Mouse (Mus musculus) G1E (cell line): Measurements from ENCODE around the gene Rgl1. TPM values are rescaled to one million over a fixed set of nuclear protein-coding genes. Genes with fewer than 3 reads are reported as not detected.

Experiments
- ATAC-seq: 2 replicates; pipeline ENCODE4 v1.8.0; 2016; ENCODE audit warnings: mild to moderate bottlenecking; ENCODE audit not compliant: insufficient number of reproducible peaks, poor library complexity, low FRiP score, severe bottlenecking; ENCODE audit errors: extremely low read depth
- DNase-seq: peaks from one replicate; pipeline ENCODE4 v3.0.0; 2012; ENCODE audit warnings: low spot score
- H3K27me3 ChIP-seq: 2 replicates; pipeline ENCODE4 v1.6.1; 2012; ENCODE audit warnings: mild to moderate bottlenecking, low read length, inconsistent platforms; ENCODE audit not compliant: insufficient read depth
- H3K36me3 ChIP-seq: replicated peaks from 2 replicates; pipeline ENCODE3; 2012; ENCODE audit warnings: mild to moderate bottlenecking, inconsistent platforms
- H3K4me1 ChIP-seq: 2 replicates; pipeline ENCODE4 v1.6.1; 2012; ENCODE audit warnings: low read depth, low read length, inconsistent platforms, mixed read lengths; ENCODE audit not compliant: insufficient read depth
- H3K4me3 ChIP-seq: 2 replicates; pipeline ENCODE4 v1.5.1; 2012; ENCODE audit warnings: low read depth, mild to moderate bottlenecking, inconsistent platforms, low read length, moderate library complexity, mixed read lengths
- H3K9me3 ChIP-seq: replicated peaks from 2 replicates; pipeline ENCODE4 v1.6.1; 2012; ENCODE audit warnings: inconsistent platforms
- CTCF ChIP-seq: IDR thresholded peaks from 2 replicates; pipeline ENCODE4 v1.5.1; 2012; ENCODE audit warnings: low read depth, low read length, inconsistent platforms, mixed read lengths
- GATA1 ChIP-seq: IDR thresholded peaks from 2 replicates; pipeline ENCODE4 v1.6.1; 2012; ENCODE audit warnings: borderline replicate concordance, low read length, inconsistent platforms, mixed read lengths
- GATA2 ChIP-seq: IDR thresholded peaks from 2 replicates; pipeline ENCODE4 v1.6.1; 2012; ENCODE audit warnings: low read depth, low read length, inconsistent platforms, borderline replicate concordance
- POLR2AphosphoS5 ChIP-seq: IDR thresholded peaks from 2 replicates; pipeline ENCODE4 v1.6.1; 2012; ENCODE audit warnings: low read depth, low read length, inconsistent platforms; ENCODE audit not compliant: insufficient replicate concordance
- TAL1 ChIP-seq: conservative IDR thresholded peaks from 2 replicates; pipeline ENCODE4 v1.6.1; 2012; ENCODE audit warnings: low read depth, low read length, inconsistent platforms, mixed read lengths
- polyA plus RNA-seq: library from polyadenylated mRNA; stranded (reverse); fragments of >175 nt; gene quantifications from 2 replicates; pipeline ENCODE4 v1.2.3, GENCODE M21; 2012
- total RNA-seq, 2 experiments: library from RNA; stranded (forward) in 1 of 2; stranded (reverse) in 1 of 2; fragments of 200-1000 nt in 1 of 2; fragments of >200 nt in 1 of 2; fragmentation: Nextera tagmentation in 1 of 2; gene quantifications; 2 replicates each; pipeline ENCODE4 v1.2.3; 2014 to 2017

The Rgl1 gene
- total and polyA plus RNA-seq, 3 experiments, result 0.21 to 5.7 (median 4.0) TPM

- Histone ChIP-seq H3K27me3 (no peaks in the 10 kb centered on the region), H3K36me3 (no peaks in the 10 kb centered on the region), H3K4me3 (no peak overlapping the region), H3K9me3 (peaks cover 4% of the 10 kb centered on the region; the same call in 1 of the 2 replicates), H3K4me1 (no peaks in the 10 kb centered on the region)
- TF ChIP-seq TAL1 (no peak), GATA1 (no peak)
- ATAC-seq (no peak), DNase-seq (no peak)
Observed at GRCm38 (mm10) chr1:152677482-152678211, 88.5 kb downstream of the Rgl1 start.

GRCm38 (mm10) chr1:152669446-152670180 is 96.5 kb downstream of the Rgl1 start:
- TF ChIP-seq POLR2AphosphoS5, result no peak
- DNase-seq, result no peak
- Histone ChIP-seq H3K4me1 (no peaks in the 10 kb centered on the region), H3K27me3 (no peaks in the 10 kb centered on the region), H3K4me3 (no peak overlapping the region), H3K36me3 (no peaks in the 10 kb centered on the region), H3K9me3 (no peaks in the 10 kb centered on the region; the same call in 1 of the 2 replicates)
- ATAC-seq, result no peak

- H3K27me3 ChIP-seq, result no peaks in the 10 kb centered on the region; the same call in 1 of the 2 replicates
- H3K36me3 ChIP-seq, result no peaks in the 10 kb centered on the region
- TF ChIP-seq GATA2, result no peak
- no peak for TF ChIP-seq GATA1
- TF ChIP-seq TAL1, result no peak
- no peak for TF ChIP-seq POLR2AphosphoS5
- TF ChIP-seq CTCF, result no peak
- H3K4me1 ChIP-seq, result no peaks in the 10 kb centered on the region
- H3K9me3 ChIP-seq, result peaks cover 3% of the 10 kb centered on the region
- H3K4me3 ChIP-seq, result no peak overlapping the region
- ATAC-seq (no peak), DNase-seq (no peak)
Observed at GRCm38 (mm10) chr1:152660436-152660835, 105.7 kb downstream of the Rgl1 start.

- TF ChIP-seq GATA2 (no peak), GATA1 (no peak), CTCF (no peak), POLR2AphosphoS5 (no peak), TAL1 (no peak)
- ATAC-seq, result no peak
Observed at GRCm38 (mm10) chr1:152659961-152660360, 106.2 kb downstream of the Rgl1 start.

GRCm38 (mm10) chr1:152656601-152657000 is 109.5 kb downstream of the Rgl1 start:
- Histone ChIP-seq H3K9me3 (peaks cover 7% of the 10 kb centered on the region), H3K27me3 (no peaks in the 10 kb centered on the region; the same call in 1 of the 2 replicates), H3K4me3 (no peak overlapping the region), H3K4me1 (no peaks in the 10 kb centered on the region), H3K36me3 (no peaks in the 10 kb centered on the region)
- TF ChIP-seq CTCF (no peak), TAL1 (no peak), POLR2AphosphoS5 (no peak), GATA1 (no peak), GATA2 (no peak)
- DNase-seq (no peak), ATAC-seq (no peak)

More at GRCm38 (mm10) chr1:152659961-152660360, 106.2 kb downstream of the Rgl1 start:
- peaks cover 3% of the 10 kb centered on the region for H3K9me3 ChIP-seq
- no peaks in the 10 kb centered on the region for H3K36me3 ChIP-seq
- DNase-seq, result no peak
- no peaks in the 10 kb centered on the region for H3K4me1 ChIP-seq
- H3K27me3 ChIP-seq, result no peaks in the 10 kb centered on the region; the same call in 1 of the 2 replicates
- no peak overlapping the region for H3K4me3 ChIP-seq

- H3K4me3 ChIP-seq, result no peak overlapping the region
- DNase-seq (no peak), ATAC-seq (no peak)
- TF ChIP-seq TAL1 (no peak), CTCF (no peak), GATA2 (no peak), GATA1 (no peak), POLR2AphosphoS5 (no peak)
- no peaks in the 10 kb centered on the region for H3K4me1 ChIP-seq
- no peaks in the 10 kb centered on the region for H3K36me3 ChIP-seq
- H3K27me3 ChIP-seq, result no peaks in the 10 kb centered on the region; the same call in 1 of the 2 replicates
- peaks cover 19% of the 10 kb centered on the region for H3K9me3 ChIP-seq
Observed at GRCm38 (mm10) chr1:152654851-152655250, 111.3 kb downstream of the Rgl1 start.

GRCm38 (mm10) chr1:152651495-152651874 is 114.7 kb downstream of the Rgl1 start:
- Histone ChIP-seq H3K4me1 (no peaks in the 10 kb centered on the region), H3K27me3 (peaks cover 2% of the 10 kb centered on the region), H3K36me3 (no peaks in the 10 kb centered on the region), H3K9me3 (peaks cover 19% of the 10 kb centered on the region), H3K4me3 (no peak overlapping the region)
- DNase-seq (no peak), ATAC-seq (no peak)
- TF ChIP-seq TAL1 (no peak), GATA1 (no peak), GATA2 (no peak), CTCF (no peak), POLR2AphosphoS5 (no peak)
